Mouse (Mus musculus) hindbrain, embryonic 16.5 days (tissue): ENCODE measurements around the gene Taf4. TPM values are rescaled to one million over a fixed set of nuclear protein-coding genes. Genes with fewer than 3 reads are reported as not detected.

Experiments
- ATAC-seq: fragments of 200-750 bp; cut with Nextera tagmentation; 2 replicates; pipeline ENCODE4 v1.8.0; 2017; ENCODE audit warnings: moderate TSS enrichment, moderate library complexity
- H3K27ac ChIP-seq: fragments of 300-500 bp; sonication (generic); 2 replicates; pipeline ENCODE4 v1.5.1; 2014; ENCODE audit warnings: low read depth, mild to moderate bottlenecking, control low read depth, low read length, moderate library complexity
- H3K27me3 ChIP-seq: fragments of 300-500 bp; sonication (generic); replicated peaks from 2 replicates; pipeline ENCODE4 v1.6.1; 2014; ENCODE audit warnings: low read length; ENCODE audit not compliant: control insufficient read depth, insufficient read depth
- H3K36me3 ChIP-seq: fragments of 300-500 bp; sonication (generic); 2 replicates; pipeline ENCODE4 v1.6.1; 2014; ENCODE audit warnings: mild to moderate bottlenecking, low read length, moderate library complexity, mixed read lengths; ENCODE audit not compliant: control insufficient read depth, insufficient read depth
- H3K4me1 ChIP-seq: fragments of 300-500 bp; sonication (generic); 2 replicates; pipeline ENCODE4 v1.6.1; 2014; ENCODE audit warnings: low read depth, low read length; ENCODE audit not compliant: control insufficient read depth, insufficient read depth
- H3K4me2 ChIP-seq: fragments of 300-500 bp; sonication (generic); 2 replicates; pipeline ENCODE4 v1.6.1; 2014; ENCODE audit warnings: mild to moderate bottlenecking, low read length, control low read depth, moderate library complexity
- H3K4me3 ChIP-seq: fragments of 300-500 bp; sonication (generic); 2 replicates; pipeline ENCODE4 v1.5.1; 2014; ENCODE audit warnings: mild to moderate bottlenecking, low read length, control low read depth, moderate library complexity
- H3K9ac ChIP-seq: fragments of 300-500 bp; sonication (generic); 2 replicates; pipeline ENCODE4 v1.6.1; 2014; ENCODE audit warnings: low read depth, mild to moderate bottlenecking, control low read depth, low read length, moderate library complexity
- H3K9me3 ChIP-seq: fragments of 300-500 bp; sonication (generic); 2 replicates; pipeline ENCODE4 v1.6.1; 2014; ENCODE audit warnings: mild to moderate bottlenecking, low read length, moderate library complexity; ENCODE audit not compliant: control insufficient read depth
- WGBS: fragments of 180-500 bp; shearing (Covaris S2); extraction: QIAGEN DNeasy Blood & Tissue Kit; methylation state at CpG from one replicate; pipeline ENCODE4 v1.1.7; 2014; 5-methylcytosine and 5-hydroxymethylcytosine counted together
- polyA plus RNA-seq: library from polyadenylated mRNA; unstranded; fragments of >200 nt; fragmentation: Nextera tagmentation; extraction: Ambion mirVana; gene quantifications from 2 replicates; pipeline ENCODE4 v1.2.1, GENCODE M21; 2015

Gene Taf4
- polyA plus RNA-seq, 1 experiment from 2014 or later: 2.8 TPM

DNA sequence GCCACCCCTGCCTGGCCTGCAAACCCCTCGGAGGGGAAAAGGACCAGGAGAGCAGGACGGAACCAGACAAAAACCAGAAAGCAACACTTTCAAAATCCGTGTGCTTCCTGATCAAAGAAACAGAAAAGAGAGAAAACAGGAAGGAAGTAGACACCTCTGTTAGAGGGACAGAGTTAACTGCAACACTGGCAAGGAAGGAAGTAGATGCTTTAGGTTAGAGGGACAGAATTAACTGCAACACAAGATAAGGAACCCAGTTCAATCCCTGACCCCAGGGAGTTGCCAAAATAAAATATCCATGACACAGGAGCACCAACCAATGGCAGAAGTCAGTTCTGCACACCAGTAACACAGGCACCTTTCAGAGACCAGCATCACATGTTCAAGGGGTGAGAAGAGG is 42.3 kb downstream of the Taf4 start:
- no peaks in the 10 kb centered on the region for H3K9me3 ChIP-seq
- 75% methylated on average over 3 of the region's 3 CpGs for WGBS
- H3K4me1 ChIP-seq: no peaks in the 10 kb centered on the region
- no peak overlapping the region for H3K9ac ChIP-seq
- no peak overlapping the region for H3K27ac ChIP-seq
- ATAC-seq: no peak
- no peak overlapping the region for H3K4me3 ChIP-seq
- no peaks in the 10 kb centered on the region for H3K27me3 ChIP-seq
- peaks cover 13% of the 10 kb centered on the region for H3K36me3 ChIP-seq
- no peak overlapping the region for H3K4me2 ChIP-seq

DNA sequence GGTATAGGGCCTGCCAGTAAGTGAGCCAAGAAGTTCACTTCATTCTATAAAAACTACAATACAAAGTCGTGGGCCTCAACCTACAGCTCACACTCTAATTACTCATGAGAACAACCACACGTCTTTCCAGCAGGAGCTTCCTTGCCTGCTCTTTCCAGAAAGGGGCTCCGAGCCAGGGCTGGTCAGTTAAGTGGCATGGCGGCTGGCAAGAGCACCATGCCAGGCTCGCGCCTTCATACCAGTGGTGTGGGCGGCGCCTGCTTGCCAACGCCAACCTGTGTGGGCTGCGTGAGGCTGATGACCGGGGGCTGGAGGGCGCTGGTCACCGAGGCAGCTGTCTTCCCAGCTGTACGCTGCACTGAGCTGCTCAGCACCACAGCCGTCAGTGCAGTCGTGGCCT is 44.7 kb downstream of the Taf4 start:
- no peak overlapping the region for H3K27ac ChIP-seq
- 0 out of 2 replicates have a peak, but pooled peaks have one; percentile 16 for ATAC-seq
- no peaks in the 10 kb centered on the region for H3K4me1 ChIP-seq
- no peaks in the 10 kb centered on the region for H3K9me3 ChIP-seq
- WGBS: 92% methylated on average over 16 of the region's 16 CpGs
- no peaks in the 10 kb centered on the region for H3K27me3 ChIP-seq
- H3K36me3 ChIP-seq: peaks cover 15% of the 10 kb centered on the region
- H3K4me3 ChIP-seq: no peak overlapping the region
- no peak overlapping the region for H3K9ac ChIP-seq
- H3K4me2 ChIP-seq: no peak overlapping the region

DNA sequence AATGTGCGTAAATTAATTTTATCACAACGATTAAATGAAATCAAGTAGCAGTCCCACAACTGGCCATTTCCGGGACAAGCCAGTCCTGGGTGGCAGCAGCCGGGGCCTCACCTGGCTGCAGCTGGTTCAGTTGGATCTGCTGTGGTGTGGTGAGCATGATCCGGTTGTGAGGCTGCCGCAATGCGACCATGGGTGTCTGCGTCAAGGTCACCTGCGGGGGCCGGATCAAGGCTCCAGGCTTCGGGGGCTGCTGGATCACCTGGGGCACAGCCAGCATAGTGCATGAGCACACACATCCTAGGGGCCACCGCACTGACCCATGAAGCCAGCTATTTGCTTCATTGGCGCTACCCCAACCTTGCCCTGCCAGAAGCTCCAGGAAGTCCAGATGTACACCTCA is 47.3 kb downstream of the Taf4 start:
- H3K27me3 ChIP-seq: no peaks in the 10 kb centered on the region
- no peak for ATAC-seq
- WGBS: 91% methylated on average over 13 of the region's 13 CpGs
- H3K9me3 ChIP-seq: no peaks in the 10 kb centered on the region
- H3K4me3 ChIP-seq: no peak overlapping the region
- H3K9ac ChIP-seq: no peak overlapping the region
- H3K4me2 ChIP-seq: no peak overlapping the region
- peaks cover 20% of the 10 kb centered on the region for H3K36me3 ChIP-seq
- H3K4me1 ChIP-seq: no peaks in the 10 kb centered on the region
- H3K27ac ChIP-seq: no peak overlapping the region

DNA sequence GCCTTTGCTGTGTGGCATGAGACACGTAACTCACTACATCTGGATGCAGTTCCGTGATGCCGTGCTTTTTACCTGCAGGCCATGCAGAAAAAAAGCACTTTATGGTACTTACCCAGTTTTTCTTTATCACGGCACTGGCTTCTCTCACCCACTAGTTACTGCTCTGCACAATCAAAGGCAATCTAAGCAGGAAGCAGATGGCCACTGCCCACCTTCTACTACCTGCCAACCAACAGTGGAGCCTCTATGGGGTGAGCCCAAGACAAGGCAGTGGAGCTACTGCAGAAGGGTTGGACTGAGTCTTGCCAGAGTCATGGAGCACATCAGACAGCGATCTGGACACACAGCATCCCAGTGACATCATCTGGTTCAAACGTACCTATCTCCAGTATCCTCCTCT is 52.4 kb downstream of the Taf4 start:
- H3K9me3 ChIP-seq: peaks cover 3% of the 10 kb centered on the region; the same call in 1 of the 2 replicates
- no peak for ATAC-seq
- peaks cover 41% of the 10 kb centered on the region for H3K36me3 ChIP-seq
- H3K27ac ChIP-seq: no peak overlapping the region
- H3K9ac ChIP-seq: no peak overlapping the region
- 94% methylated on average over 6 of the region's 6 CpGs for WGBS
- no peak overlapping the region for H3K4me2 ChIP-seq
- no peaks in the 10 kb centered on the region for H3K4me1 ChIP-seq
- no peak overlapping the region for H3K4me3 ChIP-seq
- no peaks in the 10 kb centered on the region for H3K27me3 ChIP-seq

DNA sequence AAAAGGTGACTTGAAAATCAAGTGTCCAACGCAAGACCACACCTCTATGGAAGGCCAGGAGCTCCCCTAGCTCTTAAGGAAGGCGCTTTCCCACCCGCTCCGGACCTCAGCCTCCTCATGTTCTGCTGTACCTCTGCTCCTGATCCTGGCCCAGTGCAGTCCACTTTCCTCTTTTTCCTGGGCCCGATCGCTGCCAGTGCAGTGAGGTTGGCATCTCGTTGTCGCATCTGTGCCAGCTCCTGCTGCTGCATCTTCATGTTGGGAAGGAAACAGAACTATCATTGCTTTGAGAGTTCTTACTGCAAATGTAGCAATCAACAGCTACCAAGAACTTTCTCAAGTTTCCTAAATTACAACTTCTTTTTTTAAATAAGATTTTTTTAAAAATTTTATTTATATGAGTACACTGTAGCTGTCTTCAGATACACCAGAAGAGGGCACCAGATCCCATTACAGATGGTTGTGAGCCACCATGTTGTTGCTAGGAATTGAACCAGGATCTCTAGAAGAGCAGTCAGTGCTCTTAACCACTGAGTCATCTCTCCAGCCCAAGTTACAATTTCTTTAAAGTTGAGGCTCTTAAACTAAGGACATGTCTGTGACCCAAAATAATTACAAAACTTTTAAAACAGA is 55.3 kb downstream of the Taf4 start:
- peaks cover 3% of the 10 kb centered on the region; the same call in 1 of the 2 replicates for H3K9me3 ChIP-seq
- peaks cover 38% of the 10 kb centered on the region for H3K36me3 ChIP-seq
- no peak overlapping the region for H3K4me2 ChIP-seq
- H3K4me3 ChIP-seq: no peak overlapping the region
- ATAC-seq: no peak
- no peaks in the 10 kb centered on the region for H3K4me1 ChIP-seq
- H3K27ac ChIP-seq: no peak overlapping the region
- 87% methylated on average over 8 of the region's 8 CpGs for WGBS
- H3K27me3 ChIP-seq: no peaks in the 10 kb centered on the region
- no peak overlapping the region for H3K9ac ChIP-seq

DNA sequence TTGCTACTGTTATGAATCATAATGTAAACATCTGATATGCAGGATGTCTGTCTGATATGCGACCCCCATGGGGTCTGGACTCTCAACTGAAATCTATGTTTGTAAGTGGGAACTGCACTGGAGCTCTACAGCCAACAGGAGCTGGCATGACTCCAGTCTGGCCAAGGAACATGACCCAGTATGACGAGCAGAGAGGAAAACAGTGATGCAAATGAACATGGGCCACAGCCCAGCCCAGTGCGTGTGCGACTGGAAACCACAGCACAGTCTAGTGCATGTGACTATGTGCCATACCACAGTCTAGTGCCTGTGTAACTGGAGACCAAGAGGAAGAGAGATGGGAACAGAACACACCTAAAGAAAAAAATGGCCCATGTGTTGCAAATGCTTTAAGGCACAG is 56.4 kb downstream of the Taf4 start:
- no peak for ATAC-seq
- no peak overlapping the region for H3K4me3 ChIP-seq
- H3K9ac ChIP-seq: no peak overlapping the region
- no peak overlapping the region for H3K27ac ChIP-seq
- H3K27me3 ChIP-seq: no peaks in the 10 kb centered on the region
- H3K4me2 ChIP-seq: no peak overlapping the region
- H3K36me3 ChIP-seq: peaks cover 38% of the 10 kb centered on the region
- 73% methylated on average over 4 of the region's 4 CpGs for WGBS
- H3K4me1 ChIP-seq: no peaks in the 10 kb centered on the region
- H3K9me3 ChIP-seq: peaks cover 3% of the 10 kb centered on the region; the same call in 1 of the 2 replicates

DNA sequence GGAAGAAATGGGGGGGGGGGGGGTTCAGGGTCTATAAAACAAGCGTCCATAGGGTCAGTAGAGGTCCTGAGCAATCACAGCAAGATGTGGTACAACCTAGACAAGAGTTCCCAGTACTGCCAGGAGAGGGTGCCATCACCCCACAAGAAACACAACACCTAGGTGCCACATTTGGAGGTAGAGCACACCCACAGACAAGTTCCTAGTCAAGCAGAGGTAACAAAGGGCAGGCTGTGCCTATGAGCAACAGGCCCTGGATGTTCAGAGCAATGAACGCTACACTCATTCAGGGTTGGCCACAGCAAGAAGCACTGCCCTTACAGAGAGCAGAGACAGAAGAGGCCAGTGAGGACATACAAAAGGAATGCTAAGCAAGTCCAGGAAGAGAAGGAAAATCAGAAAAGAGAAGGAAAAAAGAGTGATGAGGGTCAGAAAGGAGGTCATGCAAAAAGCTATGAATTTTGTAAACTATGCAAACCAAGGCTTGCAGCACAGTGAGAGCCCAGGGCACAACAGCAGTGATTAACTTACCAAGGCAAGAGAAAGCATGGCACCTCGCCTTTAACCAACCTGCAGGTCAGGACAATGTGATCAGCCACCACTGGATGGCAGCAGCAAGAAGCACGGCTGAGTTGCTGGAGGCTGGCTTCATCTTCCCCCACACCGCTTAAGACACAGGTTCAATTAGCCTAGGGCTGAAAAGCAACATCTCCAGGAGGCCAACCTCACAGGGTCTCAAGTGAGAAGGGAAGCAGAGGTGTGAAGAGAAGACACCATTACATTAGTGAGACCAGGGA is 59.4 kb downstream of the Taf4 start:
- Histone ChIP-seq H3K4me3 (no peak overlapping the region), H3K9me3 (peaks cover 3% of the 10 kb centered on the region; the same call in 1 of the 2 replicates), H3K9ac (no peak overlapping the region), H3K27ac (no peak overlapping the region), H3K36me3 (peaks cover 21% of the 10 kb centered on the region), H3K4me1 (no peaks in the 10 kb centered on the region), H3K4me2 (no peak overlapping the region), H3K27me3 (no peaks in the 10 kb centered on the region)
- ATAC-seq: peak; percentile 82
- 30% methylated on average over 5 of the region's 5 CpGs for WGBS

DNA sequence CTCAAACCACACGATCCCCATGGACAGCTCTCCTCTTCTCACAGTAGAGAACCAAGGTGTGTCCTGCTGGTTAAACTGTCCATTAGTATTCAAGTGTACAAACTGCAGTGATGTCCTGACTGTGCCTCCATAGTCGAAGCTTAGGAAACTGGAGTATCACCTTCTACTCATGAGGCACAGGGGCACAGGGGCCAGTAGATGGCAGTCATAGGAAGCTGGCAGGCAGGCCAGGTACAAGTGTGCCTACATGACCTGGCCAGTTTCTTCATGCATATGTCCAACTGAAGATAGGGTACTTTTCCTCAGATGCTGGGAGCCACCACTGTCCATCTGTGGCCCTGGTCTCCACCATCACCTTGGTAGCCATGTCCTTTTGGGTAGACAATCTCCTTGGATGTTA is 62.2 kb downstream of the Taf4 start:
- H3K9ac ChIP-seq: no peak overlapping the region
- H3K36me3 ChIP-seq: peaks cover 8% of the 10 kb centered on the region; the same call in 1 of the 2 replicates
- no peaks in the 10 kb centered on the region for H3K4me1 ChIP-seq
- no peak overlapping the region for H3K27ac ChIP-seq
- 75% methylated on average over 2 of the region's 2 CpGs for WGBS
- H3K4me3 ChIP-seq: no peak overlapping the region
- ATAC-seq: no peak
- H3K9me3 ChIP-seq: no peaks in the 10 kb centered on the region
- H3K27me3 ChIP-seq: no peaks in the 10 kb centered on the region
- H3K4me2 ChIP-seq: no peak overlapping the region

DNA sequence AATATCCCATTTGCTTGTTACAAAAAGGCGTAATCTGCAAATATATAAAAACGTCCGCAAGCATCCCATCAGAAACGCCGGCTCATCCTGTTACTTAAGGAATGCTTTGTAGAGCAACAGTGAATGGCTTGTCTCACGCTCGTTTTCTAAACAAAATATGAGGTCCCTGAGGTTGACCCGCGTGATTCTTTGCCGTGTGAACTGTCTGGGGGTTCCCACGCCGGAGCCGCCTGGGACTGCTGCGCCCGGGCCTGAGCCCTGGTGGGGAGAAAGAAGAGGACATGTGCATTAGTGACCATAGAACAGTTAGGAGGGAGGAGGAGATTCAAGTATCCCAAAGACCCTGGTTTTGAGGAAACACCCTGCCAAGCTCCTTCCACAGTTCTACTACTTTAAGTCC is 63.1 kb downstream of the Taf4 start:
- no peak overlapping the region for H3K9ac ChIP-seq
- H3K4me1 ChIP-seq: no peaks in the 10 kb centered on the region
- no peak for ATAC-seq
- H3K27ac ChIP-seq: no peak overlapping the region
- 40% methylated on average over 15 of the region's 15 CpGs for WGBS
- H3K4me2 ChIP-seq: no peak overlapping the region
- peaks cover 8% of the 10 kb centered on the region; the same call in 1 of the 2 replicates for H3K36me3 ChIP-seq
- no peaks in the 10 kb centered on the region for H3K9me3 ChIP-seq
- H3K27me3 ChIP-seq: no peaks in the 10 kb centered on the region
- no peak overlapping the region for H3K4me3 ChIP-seq
